Mouse (Mus musculus): ENCODE results near the gene Ccdc8. TPM values are rescaled to one million over a fixed set of nuclear protein-coding genes. Genes with fewer than 3 reads are reported as not detected.

Ccdc8 gene
- polyA plus RNA-seq, 1 experiment from 2014 or later, result 7.8 TPM

DNA sequence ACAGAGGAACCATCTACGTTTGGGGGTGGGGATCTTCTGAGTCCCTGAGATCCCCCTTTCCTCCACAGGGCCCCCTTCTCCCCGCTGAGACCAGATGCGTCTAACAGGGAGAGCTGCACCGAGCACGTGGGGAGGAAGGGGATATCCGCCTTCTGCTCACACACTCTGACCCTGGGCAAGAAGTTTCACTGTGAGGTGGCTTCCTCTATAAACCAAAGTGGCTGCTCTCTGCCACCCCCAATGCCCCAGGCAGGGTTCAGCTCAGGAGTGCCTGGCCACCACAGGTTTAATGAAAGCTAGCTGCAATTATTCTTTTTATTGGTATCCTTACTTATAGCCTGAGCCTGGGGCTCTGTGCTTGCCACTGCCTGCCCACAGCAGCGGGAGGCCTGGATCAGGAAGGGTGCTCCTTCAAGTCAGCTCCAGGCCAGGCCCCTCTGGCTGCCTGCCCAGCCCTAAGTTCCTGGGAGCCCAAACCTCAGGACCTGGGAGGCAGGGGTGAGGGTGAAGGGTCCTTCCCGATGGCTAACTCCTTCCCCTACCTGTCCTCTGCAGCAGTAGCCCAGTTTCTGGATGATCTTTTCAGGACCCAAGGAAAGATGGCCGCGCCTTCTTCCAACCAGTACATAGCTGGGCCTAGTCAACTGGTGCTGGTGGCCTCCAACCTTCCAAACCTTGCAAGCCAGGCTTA is 32.5 kb downstream of the Ccdc8 start:
- Histone ChIP-seq H3K9ac (replicated peaks; ENCODE audit: low read depth) (peak overlapping the region; percentile 23; the same call in 1 of the 2 replicates), H3K27me3 (replicated peaks; ENCODE audit: insufficient read depth, low read length) (no peaks in the 10 kb centered on the region), H3K4me1 (ENCODE audit: insufficient read depth, low read depth, low read length) (peaks cover 33% of the 10 kb centered on the region), H3K36me3 (ENCODE audit: insufficient read depth, low read length) (0 out of 2 replicates have a peak, but pooled peaks cover 5% of the 10 kb centered on the region), H3K9me3 (ENCODE audit: low read length) (no peaks in the 10 kb centered on the region), H3K4me3 (ENCODE audit: low read depth, low read length) (no peak overlapping the region; the same call in 1 of the 2 replicates), H3K4me2 (replicated peaks; ENCODE audit: low read depth, low read length) (peak overlapping the region; percentile 28; the same call in 1 of the 2 replicates), H3K27ac (ENCODE audit: low read length) (peak overlapping the region; percentile 89)
- 52% methylated on average over 10 of the region's 10 CpGs for WGBS
- TF ChIP-seq EP300 (IDR thresholded peaks at IDR 0.05) (no peak), CTCF (IDR thresholded peaks at IDR 0.05) (no peak)
- ATAC-seq, result no peak
- peak; percentile 46 for DNase-seq (ENCODE audit: low spot score)

DNA sequence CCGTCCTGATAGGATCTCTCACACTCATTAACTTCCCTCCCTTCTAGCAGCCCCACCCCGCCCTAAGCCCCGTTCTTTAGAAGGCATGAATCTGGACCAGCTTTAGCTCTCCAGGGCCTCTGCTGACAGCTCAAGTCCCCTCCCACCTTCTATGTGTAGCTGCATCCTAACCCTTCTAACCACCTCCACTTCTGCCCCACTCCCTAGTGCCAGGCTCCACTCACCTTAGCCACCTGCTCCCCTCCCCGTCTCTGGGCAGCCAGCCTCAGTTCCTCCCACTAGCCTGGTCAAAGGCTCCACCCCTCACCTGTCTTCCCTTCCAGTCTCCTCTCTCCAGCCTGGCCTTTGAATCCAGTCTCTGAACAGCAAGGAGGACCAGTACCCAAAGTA is 33.0 kb downstream of the Ccdc8 start:
- no peak for ATAC-seq
- H3K36me3 ChIP-seq (ENCODE audit: insufficient read depth, low read length), result 0 out of 2 replicates have a peak, but pooled peaks cover 5% of the 10 kb centered on the region
- peaks cover 33% of the 10 kb centered on the region for H3K4me1 ChIP-seq (ENCODE audit: insufficient read depth, low read depth, low read length)
- no peak for DNase-seq (ENCODE audit: low spot score)
- no peak overlapping the region for H3K4me3 ChIP-seq (ENCODE audit: low read depth, low read length)
- no peaks in the 10 kb centered on the region for H3K9me3 ChIP-seq (ENCODE audit: low read length)
- TF ChIP-seq CTCF (IDR thresholded peaks at IDR 0.05) (no peak), EP300 (IDR thresholded peaks at IDR 0.05) (no peak)
- no peak overlapping the region for H3K4me2 ChIP-seq (replicated peaks; ENCODE audit: low read depth, low read length)
- H3K27ac ChIP-seq (ENCODE audit: low read length), result peak overlapping the region; percentile 89
- no peak overlapping the region for H3K9ac ChIP-seq (replicated peaks; ENCODE audit: low read depth)
- 38% methylated on average over 4 of the region's 4 CpGs for WGBS
- H3K27me3 ChIP-seq (replicated peaks; ENCODE audit: insufficient read depth, low read length), result no peaks in the 10 kb centered on the region

DNA sequence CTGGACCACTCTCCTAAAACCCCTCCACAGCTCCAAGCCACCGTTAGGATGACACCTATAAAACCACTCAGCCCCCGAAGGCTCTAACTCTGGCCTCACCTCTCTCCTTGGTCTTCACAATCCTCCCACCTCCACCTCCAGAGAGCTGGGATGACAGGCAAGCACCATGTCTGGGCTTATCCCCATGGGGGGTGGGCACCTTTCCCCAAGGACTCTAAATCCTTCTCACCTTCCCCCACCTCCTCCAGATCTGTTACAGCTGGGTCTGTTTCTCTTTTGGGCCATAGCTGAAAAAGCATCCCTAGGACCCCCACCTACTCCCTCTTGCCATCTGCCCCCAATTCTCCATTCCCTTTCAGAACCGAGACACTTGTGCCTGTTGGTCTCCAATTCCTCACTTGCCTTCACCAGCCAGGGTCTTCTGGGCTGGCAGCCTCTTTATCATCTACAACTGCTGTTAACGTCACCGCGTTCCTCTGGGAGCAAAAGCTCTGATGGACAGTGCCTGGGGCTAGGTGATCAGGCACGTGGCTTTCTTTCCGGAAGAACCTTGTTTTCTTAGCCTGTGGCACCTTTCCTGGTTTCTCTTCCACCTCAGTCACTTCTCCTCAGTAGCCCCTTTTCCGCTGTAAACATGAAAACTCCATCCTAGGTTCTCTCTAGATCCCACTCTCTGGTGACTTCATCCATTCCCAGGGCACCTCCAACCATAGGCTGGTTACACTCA is 33.6 kb downstream of the Ccdc8 start:
- H3K9me3 ChIP-seq (ENCODE audit: low read length), result no peaks in the 10 kb centered on the region
- no peak for DNase-seq (ENCODE audit: low spot score)
- H3K36me3 ChIP-seq (ENCODE audit: insufficient read depth, low read length), result 0 out of 2 replicates have a peak, but pooled peaks cover 6% of the 10 kb centered on the region
- H3K27me3 ChIP-seq (replicated peaks; ENCODE audit: insufficient read depth, low read length), result no peaks in the 10 kb centered on the region
- H3K4me1 ChIP-seq (ENCODE audit: insufficient read depth, low read depth, low read length), result peaks cover 33% of the 10 kb centered on the region
- TF ChIP-seq CTCF (IDR thresholded peaks at IDR 0.05), result no peak
- no peak for TF ChIP-seq EP300 (IDR thresholded peaks at IDR 0.05)
- ATAC-seq, result no peak
- no peak overlapping the region for H3K4me3 ChIP-seq (ENCODE audit: low read depth, low read length)
- WGBS, result 71% methylated on average over 9 of the region's 9 CpGs
- H3K9ac ChIP-seq (replicated peaks; ENCODE audit: low read depth), result no peak overlapping the region
- no peak overlapping the region for H3K27ac ChIP-seq (ENCODE audit: low read length)
- H3K4me2 ChIP-seq (replicated peaks; ENCODE audit: low read depth, low read length), result no peak overlapping the region

DNA sequence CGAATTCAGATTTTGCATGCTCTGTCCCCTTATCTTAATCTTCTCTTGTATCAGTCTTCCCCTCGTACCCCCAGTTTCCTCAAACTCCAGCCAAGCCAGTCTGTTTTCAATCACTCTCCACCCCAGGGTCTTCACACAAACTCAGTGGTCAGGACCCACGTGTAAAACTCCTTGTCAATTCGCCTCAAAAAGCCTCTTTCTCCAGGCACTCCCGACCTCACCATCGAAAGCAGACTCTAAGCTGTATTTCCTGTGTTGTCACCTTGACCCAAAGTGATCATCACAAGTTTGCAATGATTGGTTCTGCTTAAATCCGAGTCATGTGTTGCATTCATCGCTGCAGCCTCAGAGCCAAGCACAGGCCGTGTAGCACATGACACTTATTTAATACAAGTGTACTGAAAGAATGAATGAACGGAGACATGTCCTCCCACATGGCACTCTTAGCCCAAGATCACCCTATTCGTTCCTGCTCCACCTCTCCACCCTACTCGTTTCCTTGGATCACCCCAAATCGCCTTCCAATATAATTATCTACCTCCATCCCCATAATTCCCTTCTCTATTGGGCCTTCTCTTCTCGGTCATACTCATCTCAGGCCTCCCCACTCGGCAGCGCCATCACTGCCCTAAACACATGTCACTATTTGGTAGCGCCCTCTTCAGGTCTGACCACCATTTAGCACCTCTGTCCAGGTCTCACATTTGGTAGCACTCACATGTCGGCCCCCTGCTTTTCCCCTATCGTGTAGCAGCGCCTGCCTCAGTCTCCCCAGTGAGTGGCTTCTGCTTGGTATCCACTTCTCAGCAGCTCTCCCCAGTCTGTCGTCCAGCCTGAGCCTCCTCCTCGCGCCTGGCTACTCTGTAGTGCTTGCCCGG is 34.4 kb downstream of the Ccdc8 start:
- TF ChIP-seq CTCF (IDR thresholded peaks at IDR 0.05) (peak; percentile 80), EP300 (IDR thresholded peaks at IDR 0.05) (no peak)
- H3K36me3 ChIP-seq (ENCODE audit: insufficient read depth, low read length), result peaks cover 15% of the 10 kb centered on the region; the same call in 1 of the 2 replicates
- H3K4me2 ChIP-seq (replicated peaks; ENCODE audit: low read depth, low read length), result peak overlapping the region; percentile 77
- ATAC-seq (peak; percentile 52), DNase-seq (ENCODE audit: low spot score) (peak; percentile 85)
- H3K4me3 ChIP-seq (ENCODE audit: low read depth, low read length), result peak overlapping the region; percentile 80
- H3K9me3 ChIP-seq (ENCODE audit: low read length), result no peaks in the 10 kb centered on the region
- no peaks in the 10 kb centered on the region for H3K27me3 ChIP-seq (replicated peaks; ENCODE audit: insufficient read depth, low read length)
- WGBS, result 3% methylated on average over 24 of the region's 24 CpGs
- peak overlapping the region; percentile 90 for H3K27ac ChIP-seq (ENCODE audit: low read length)
- H3K9ac ChIP-seq (replicated peaks; ENCODE audit: low read depth), result peak overlapping the region; percentile 62
- peaks cover 33% of the 10 kb centered on the region for H3K4me1 ChIP-seq (ENCODE audit: insufficient read depth, low read depth, low read length)

DNA sequence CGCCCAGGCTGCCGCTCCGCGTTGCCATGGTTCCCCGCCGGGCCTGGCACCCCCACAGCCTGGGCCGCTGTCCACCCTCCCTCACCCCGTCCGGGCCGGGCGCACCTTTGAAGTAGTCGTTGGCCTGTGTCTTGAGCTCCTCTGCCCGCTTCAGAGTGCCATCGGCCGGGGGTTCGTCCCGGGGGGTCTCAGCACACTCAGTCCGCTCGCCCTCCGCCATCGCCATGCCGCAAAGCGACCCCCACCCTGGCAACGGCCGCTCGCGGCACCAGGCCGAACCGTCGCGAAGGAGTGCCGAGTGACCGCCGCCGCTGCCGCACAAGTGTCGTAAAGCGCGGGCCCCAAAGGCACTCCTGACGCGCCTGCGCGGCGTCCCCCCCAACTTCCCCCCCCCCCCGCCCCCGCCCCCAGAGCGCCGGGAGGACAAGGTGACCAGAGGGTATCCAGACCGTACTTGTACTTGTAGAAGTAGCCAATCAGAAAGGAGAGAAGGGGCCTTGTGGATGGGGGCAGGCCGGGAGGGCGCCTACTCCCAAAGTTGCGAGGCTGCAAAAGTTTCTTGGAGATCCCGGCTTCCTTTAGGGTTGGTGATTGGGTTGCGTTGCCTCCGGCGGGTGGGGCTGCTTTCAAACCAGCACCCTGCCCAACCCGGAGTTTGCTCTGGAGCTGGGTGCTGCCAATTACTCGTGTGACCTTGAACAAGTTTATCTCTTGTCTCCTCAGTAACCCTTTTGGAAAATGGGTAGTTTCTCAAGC is 35.3 kb downstream of the Ccdc8 start, which contains the start of gene Ppp5c:
Gene Ppp5c, minus strand, starts transcription at position 337 of the 756 bp plus-strand sequence.
- H3K27me3 ChIP-seq (replicated peaks; ENCODE audit: insufficient read depth, low read length), result no peaks in the 10 kb centered on the region
- H3K36me3 ChIP-seq (ENCODE audit: insufficient read depth, low read length), result peaks cover 16% of the 10 kb centered on the region; the same call in 1 of the 2 replicates
- H3K4me1 ChIP-seq (ENCODE audit: insufficient read depth, low read depth, low read length), result peaks cover 33% of the 10 kb centered on the region
- peak within 1 kb of the TSS; percentile 77 for H3K4me2 ChIP-seq (replicated peaks; ENCODE audit: low read depth, low read length)
- peak within 1 kb of the TSS; percentile 90 for H3K27ac ChIP-seq (ENCODE audit: low read length)
- peak; percentile 80 for ATAC-seq
- peak within 1 kb of the TSS; percentile 62 for H3K9ac ChIP-seq (replicated peaks; ENCODE audit: low read depth)
- peak within 1 kb of the TSS; percentile 80 for H3K4me3 ChIP-seq (ENCODE audit: low read depth, low read length)
- TF ChIP-seq EP300 (IDR thresholded peaks at IDR 0.05), result no peak
- TF ChIP-seq CTCF (IDR thresholded peaks at IDR 0.05), result no peak
- WGBS, result 2% methylated on average over 55 of the region's 58 CpGs
- H3K9me3 ChIP-seq (ENCODE audit: low read length), result no peaks in the 10 kb centered on the region
- peak; percentile 97 for DNase-seq (ENCODE audit: low spot score)
